In genomic region chr6:84594626-84595025, GRCm38 (mm10) we compare ENCODE assay signal across 15 mouse cellular contexts. TPM values are rescaled to one million over a fixed set of nuclear protein-coding genes. Genes with fewer than 3 reads are reported as not detected.
DNase-seq lines count a peak whose midpoint lies in the region; ATAC-seq and TF ChIP-seq lines count a peak whose summit lies in the region.
"Had no signal": no experiment of that assay in that cellular context is flagged by ENCODE, and none has a peak within 500 bp of the region (broad histone marks: within the 10 kb centered on the region; RNA-seq: fewer than 3 reads in every experiment).

No protein-coding gene starts in this region.

- H3K9ac ChIP-seq in forebrain, postnatal 0 days, result no peak overlapping the region
- no peak overlapping the region for H3K9ac ChIP-seq in forebrain, embryonic 13.5 days
- H3K9ac ChIP-seq in embryonic facial prominence, embryonic 11.5 days (replicated peaks; ENCODE audit: low read length), result no peak overlapping the region
- no peak overlapping the region for H3K9ac ChIP-seq in limb, embryonic 11.5 days (ENCODE audit: low read length)
- H3K9ac ChIP-seq: embryonic facial prominence, embryonic 15.5 days; heart, embryonic 15.5 days had no signal

- no peak overlapping the region for H3K27ac ChIP-seq in forebrain, postnatal 0 days (ENCODE audit: low read depth, low read length)
- H3K27ac ChIP-seq in forebrain, embryonic 13.5 days, result no peak overlapping the region
- H3K27ac ChIP-seq in embryonic facial prominence, embryonic 11.5 days (replicated peaks; ENCODE audit: low read depth, low read length), result no peak overlapping the region
- H3K27ac ChIP-seq in limb, embryonic 11.5 days (replicated peaks; ENCODE audit: low read depth, low read length), result no peak overlapping the region
- H3K27ac ChIP-seq in thymus, adult 2 months (ENCODE audit: control insufficient read depth, insufficient read depth, low read length), result no peak overlapping the region
- H3K27ac ChIP-seq: embryonic facial prominence, embryonic 15.5 days; heart, embryonic 15.5 days had no signal

- H3K36me3 ChIP-seq in forebrain, postnatal 0 days (ENCODE audit: insufficient read depth), result no peaks in the 10 kb centered on the region
- H3K36me3 ChIP-seq in forebrain, embryonic 13.5 days (ENCODE audit: poor library complexity, severe bottlenecking), result no peaks in the 10 kb centered on the region
- H3K36me3 ChIP-seq in embryonic facial prominence, embryonic 11.5 days (replicated peaks; ENCODE audit: control insufficient read depth, insufficient read depth, low read depth, low read length), result no peaks in the 10 kb centered on the region
- no peaks in the 10 kb centered on the region for H3K36me3 ChIP-seq in limb, embryonic 11.5 days (ENCODE audit: control insufficient read depth, insufficient read depth, low read length)
- H3K36me3 ChIP-seq in thymus, adult 2 months (ENCODE audit: control insufficient read depth, insufficient read depth, low read length), result no peaks in the 10 kb centered on the region
- H3K36me3 ChIP-seq: embryonic facial prominence, embryonic 15.5 days; heart, embryonic 15.5 days had no signal

- 37% methylated on average over 3 of the region's 3 CpGs for WGBS in forebrain, postnatal 0 days
- 13% methylated on average over 3 of the region's 3 CpGs for WGBS in forebrain, embryonic 13.5 days
- 34% methylated on average over 3 of the region's 3 CpGs for WGBS in embryonic facial prominence, embryonic 11.5 days
- WGBS in limb, embryonic 11.5 days, result 56% methylated on average over 3 of the region's 3 CpGs
- WGBS in thymus, adult 2 months, result 88% methylated on average over 3 of the region's 3 CpGs

- no peaks in the 10 kb centered on the region for H3K9me3 ChIP-seq in forebrain, postnatal 0 days (ENCODE audit: low read length)
- no peaks in the 10 kb centered on the region for H3K9me3 ChIP-seq in forebrain, embryonic 13.5 days (replicated peaks)
- H3K9me3 ChIP-seq in embryonic facial prominence, embryonic 11.5 days (replicated peaks; ENCODE audit: control insufficient read depth, low read length), result no peaks in the 10 kb centered on the region
- H3K9me3 ChIP-seq in limb, embryonic 11.5 days (ENCODE audit: control insufficient read depth, low read length), result no peaks in the 10 kb centered on the region
- H3K9me3 ChIP-seq: embryonic facial prominence, embryonic 15.5 days; heart, embryonic 15.5 days had no signal

- DNase-seq in forebrain, postnatal 0 days, result no peak
- DNase-seq in 3T3-L1 (ENCODE audit: low read depth, low spot score), result peak; percentile 33
- peak; percentile 30 for DNase-seq in embryonic facial prominence, embryonic 11.5 days (ENCODE audit: low spot score)
- peak; percentile 20 for DNase-seq in limb, embryonic 11.5 days (ENCODE audit: low spot score)
- no peak for DNase-seq in gastrocnemius, postnatal 4 days (ENCODE audit: low spot score in 2 of 2)
- no peak for DNase-seq in thymus, adult 2 months
- DNase-seq: adrenal gland, adult 2 months; kidney, adult 9 months; layer of hippocampus, adult 9-11 months; lung, postnatal 36 days; right cerebral cortex, postnatal 25 days had no signal

- peaks cover 8% of the 10 kb centered on the region for H3K27me3 ChIP-seq in forebrain, postnatal 0 days (ENCODE audit: insufficient read depth, low read length)
- peaks cover 24% of the 10 kb centered on the region for H3K27me3 ChIP-seq in forebrain, embryonic 13.5 days
- H3K27me3 ChIP-seq in embryonic facial prominence, embryonic 11.5 days (ENCODE audit: control insufficient read depth, insufficient read depth, low read length), result peaks cover 5% of the 10 kb centered on the region
- no peaks in the 10 kb centered on the region for H3K27me3 ChIP-seq in limb, embryonic 11.5 days (ENCODE audit: control insufficient read depth, insufficient read depth, low read length)
- H3K27me3 ChIP-seq in thymus, adult 2 months (ENCODE audit: control insufficient read depth, insufficient read depth, low read length), result peaks cover 3% of the 10 kb centered on the region; the same call in 1 of the 2 replicates

- H3K4me1 ChIP-seq in forebrain, postnatal 0 days (ENCODE audit: insufficient read depth), result peaks cover 4% of the 10 kb centered on the region; the same call in 1 of the 2 replicates
- H3K4me1 ChIP-seq in forebrain, embryonic 13.5 days, result peaks cover 16% of the 10 kb centered on the region
- H3K4me1 ChIP-seq in embryonic facial prominence, embryonic 11.5 days (ENCODE audit: control insufficient read depth, insufficient read depth, low read length), result peaks cover 6% of the 10 kb centered on the region; the same call in 1 of the 2 replicates
- peaks cover 5% of the 10 kb centered on the region; the same call in 1 of the 2 replicates for H3K4me1 ChIP-seq in limb, embryonic 11.5 days (ENCODE audit: control insufficient read depth, insufficient read depth, low read length)
- no peaks in the 10 kb centered on the region for H3K4me1 ChIP-seq in thymus, adult 2 months (replicated peaks; ENCODE audit: control insufficient read depth, insufficient read depth, low read length)

- TF ChIP-seq POLR2A in thymus, adult 2 months (IDR thresholded peaks at IDR 0.05; ENCODE audit: control insufficient read depth, extremely low read depth, insufficient read depth, low read length, poor library complexity), result no peak

- peak; percentile 54 for ATAC-seq in forebrain, postnatal 0 days
- no peak for ATAC-seq in forebrain, embryonic 13.5 days
- ATAC-seq in embryonic facial prominence, embryonic 11.5 days (replicated peaks; ENCODE audit: insufficient number of reproducible peaks, low FRiP score, low TSS enrichment, low read depth), result no peak; the same call in 1 of the 2 replicates
- ATAC-seq in limb, embryonic 11.5 days (ENCODE audit: insufficient number of reproducible peaks, low FRiP score, low TSS enrichment, low read depth), result no peak
- no peak for ATAC-seq in inflammation-experienced regulatory T-cells, adult 6 months

- H3K4me3 ChIP-seq in forebrain, postnatal 0 days (ENCODE audit: low read depth, low read length), result no peak overlapping the region
- H3K4me3 ChIP-seq in forebrain, embryonic 13.5 days, result no peak overlapping the region
- H3K4me3 ChIP-seq in embryonic facial prominence, embryonic 11.5 days (ENCODE audit: low read depth, low read length), result no peak overlapping the region
- H3K4me3 ChIP-seq in limb, embryonic 11.5 days (ENCODE audit: low read depth, low read length), result no peak overlapping the region
- H3K4me3 ChIP-seq in thymus, adult 2 months (ENCODE audit: control insufficient read depth, insufficient read depth, low read length), result no peak overlapping the region
- H3K4me3 ChIP-seq: embryonic facial prominence, embryonic 15.5 days; heart, embryonic 15.5 days had no signal

- no peak overlapping the region for H3K4me2 ChIP-seq in forebrain, postnatal 0 days (ENCODE audit: low read depth)
- no peak overlapping the region for H3K4me2 ChIP-seq in forebrain, embryonic 13.5 days
- no peak overlapping the region for H3K4me2 ChIP-seq in embryonic facial prominence, embryonic 11.5 days (ENCODE audit: low read depth, low read length)
- H3K4me2 ChIP-seq in limb, embryonic 11.5 days (ENCODE audit: low read depth, severe bottlenecking), result no peak overlapping the region
- H3K4me2 ChIP-seq: embryonic facial prominence, embryonic 15.5 days; heart, embryonic 15.5 days had no signal

- TF ChIP-seq CTCF in forebrain, postnatal 0 days (IDR thresholded peaks at IDR 0.05; ENCODE audit: low read depth), result no peak
- TF ChIP-seq CTCF in thymus, adult 2 months (IDR thresholded peaks at IDR 0.05; ENCODE audit: borderline replicate concordance, control insufficient read depth, extremely low read depth, insufficient read depth, low read length, poor library complexity), result no peak

RNA-seq across cellular contexts. Expression of gene Cyp26b1, which starts 0.9 kb away (rescaled TPM):
- total RNA-seq in forebrain, postnatal 0 days (2014; rRNA removed), result 7.5 and 10.6 TPM in 2 replicates
- 5.2 and 6.5 TPM in 2 replicates for polyA plus RNA-seq in forebrain, postnatal 0 days (2015; fragmentation: Nextera tagmentation; extraction: Ambion mirVana)
- 0.63 and 2.9 TPM in 2 replicates for polyA plus RNA-seq in forebrain, embryonic 13.5 days (2015; fragmentation: Nextera tagmentation; extraction: Ambion mirVana)
- 8.6 and 9.0 TPM in 2 replicates for polyA plus RNA-seq in embryonic facial prominence, embryonic 11.5 days (2014; fragmentation: Nextera tagmentation; extraction: Ambion mirVana)
- polyA plus RNA-seq in limb, embryonic 11.5 days (2014; fragmentation: Nextera tagmentation; extraction: Ambion mirVana), result 35.0 and 37.6 TPM in 2 replicates
- 1 to 10 TPM; 1.8 to 3.6 TPM for total RNA-seq in gastrocnemius, postnatal 4 days (2021)
- 6.6 and 6.7 TPM in 2 replicates for polyA plus RNA-seq in thymus, adult 2 months (2012; rRNA removed)
- under 1 TPM in 2 of 3 experiments, not detected in 1; 0.63 to 0.74 TPM for polyA plus RNA-seq in inflammation-experienced regulatory T-cells, adult 6 months (2017; shearing (Covaris generic))

Comparison
In these comparisons a context has a peak if more than half of its experiments do, and no peak if none do; other contexts are left out.
1. DNase-seq: peak in 3T3-L1 (single experiment), embryonic facial prominence, embryonic 11.5 days (single experiment) and limb, embryonic 11.5 days (single experiment); none in forebrain, postnatal 0 days (single experiment), gastrocnemius, postnatal 4 days (0 of 2) and thymus, adult 2 months (single experiment).